Mouse (Mus musculus): ENCODE measurements around the gene Vps8.

Gene Vps8

GRCm38 (mm10) chr16:21422645-21423545 is at the start of gene Vps8:
Gene Vps8, plus strand, starts transcription at chr16:21423118.
- DNase-seq (ENCODE audit: low read depth, low spot score): peak; percentile 94

DNA sequence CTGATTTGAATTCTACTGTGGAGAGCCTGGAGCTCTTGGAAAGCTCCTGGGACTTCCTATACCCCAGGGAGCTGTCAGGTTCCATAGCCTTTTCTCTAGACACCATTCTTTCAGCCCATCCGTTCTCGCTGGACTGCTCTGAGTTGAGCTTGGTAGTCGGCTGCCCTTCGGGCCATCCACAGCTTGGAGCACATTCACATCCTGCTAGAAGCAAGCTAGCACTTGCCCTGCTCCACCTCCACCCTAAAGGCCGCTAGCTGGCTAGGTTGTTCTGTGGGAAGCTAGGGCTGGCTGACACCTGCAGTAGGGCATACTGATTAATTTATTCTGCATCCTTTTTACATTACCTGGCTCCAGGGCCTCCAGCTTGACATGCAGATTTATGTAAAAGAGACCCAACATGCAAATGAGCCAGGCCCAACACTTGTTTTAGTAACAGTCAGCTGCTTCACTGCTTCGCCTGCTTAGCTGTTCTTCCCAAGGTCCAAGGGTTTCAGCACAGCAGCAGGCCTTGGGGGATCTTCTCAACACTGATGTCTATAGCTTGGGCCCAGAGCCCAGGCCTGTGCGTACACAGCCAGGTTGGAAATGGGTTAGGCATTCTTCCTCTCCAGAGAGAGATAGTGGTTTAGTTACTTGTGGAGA is 49.5 kb upstream of the Vps8 start:
- DNase-seq (ENCODE audit: low read depth, low spot score): no peak

DNA sequence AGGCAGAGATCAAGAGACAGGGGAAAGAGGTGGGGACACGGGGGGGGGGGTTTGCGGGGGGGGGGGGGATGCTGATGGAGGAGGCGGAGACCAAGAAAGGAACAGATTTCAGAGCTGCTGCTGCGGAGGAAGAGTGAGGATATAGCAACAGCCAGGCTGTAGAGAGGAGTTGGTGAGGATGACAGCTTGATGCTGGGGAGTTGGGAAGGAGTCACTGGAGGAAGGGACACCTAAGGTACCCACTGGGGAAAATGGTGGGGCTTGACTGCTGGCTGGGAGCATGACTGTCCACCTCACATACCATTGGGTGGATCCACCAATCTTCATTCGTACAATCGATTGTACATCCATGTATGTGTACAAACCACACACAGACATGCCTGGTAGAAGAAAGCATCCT is 48.9 kb upstream of the Vps8 start:
- no peak for DNase-seq (ENCODE audit: low read depth, low spot score)

- DNase-seq (ENCODE audit: low read depth, low spot score): no peak
These were observed 47.8 kb upstream of the Vps8 start for GRCm38 (mm10) chr16:21375147-21375546.

DNA sequence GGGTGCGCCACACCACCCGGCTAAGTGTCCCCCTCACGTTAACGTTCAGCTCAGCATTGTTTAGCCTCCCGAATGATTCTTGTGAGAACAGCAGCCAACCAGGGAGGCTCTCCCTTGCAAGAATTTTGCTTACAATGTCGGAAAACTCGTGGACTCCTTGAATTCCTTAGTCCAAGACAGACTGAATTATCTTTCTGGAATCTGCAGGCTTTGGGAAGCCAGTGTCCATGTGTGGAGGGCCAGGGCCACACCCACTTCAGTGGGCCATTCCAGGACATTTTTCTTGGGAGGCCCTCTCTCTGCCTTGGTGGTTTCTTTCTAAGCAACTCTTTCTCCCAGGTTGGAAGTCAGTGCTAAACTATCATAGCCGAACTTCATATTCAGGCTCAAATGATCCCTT is 46.6 kb upstream of the Vps8 start:
- no peak for DNase-seq (ENCODE audit: low read depth, low spot score)

DNA sequence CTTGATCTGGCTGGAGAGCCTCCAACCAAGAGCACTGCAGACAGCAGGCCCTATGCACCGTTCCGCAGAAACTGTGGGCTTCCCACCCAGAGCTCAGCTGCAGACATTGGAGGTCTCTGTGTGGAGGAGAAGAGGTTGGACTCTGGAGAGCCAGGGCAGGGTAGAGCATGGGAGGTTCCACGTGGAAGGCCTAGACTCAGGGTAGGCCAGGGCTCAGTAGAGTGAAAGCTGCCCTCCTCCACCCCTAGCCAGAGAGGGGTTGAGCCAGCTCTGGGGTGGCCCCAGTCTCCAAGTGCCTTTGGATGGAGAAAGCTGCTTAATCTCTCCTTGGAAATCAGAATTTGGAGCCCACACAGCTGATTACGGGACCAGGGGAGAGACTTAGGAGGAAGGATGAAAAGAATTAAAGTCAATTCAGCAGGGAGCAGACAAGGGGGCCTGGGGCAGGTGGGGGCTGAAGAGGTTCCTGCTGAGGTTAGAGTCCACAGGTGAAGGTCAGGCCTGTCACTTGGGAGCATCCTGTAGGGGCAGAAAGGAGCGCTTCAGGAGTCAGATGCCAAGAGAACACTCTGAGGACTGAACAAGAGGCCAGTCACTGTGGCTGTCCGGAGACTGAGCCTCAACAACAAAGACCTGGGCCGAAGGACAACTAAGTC is 45.8 kb upstream of the Vps8 start:
- no peak for DNase-seq (ENCODE audit: low read depth, low spot score)

DNA sequence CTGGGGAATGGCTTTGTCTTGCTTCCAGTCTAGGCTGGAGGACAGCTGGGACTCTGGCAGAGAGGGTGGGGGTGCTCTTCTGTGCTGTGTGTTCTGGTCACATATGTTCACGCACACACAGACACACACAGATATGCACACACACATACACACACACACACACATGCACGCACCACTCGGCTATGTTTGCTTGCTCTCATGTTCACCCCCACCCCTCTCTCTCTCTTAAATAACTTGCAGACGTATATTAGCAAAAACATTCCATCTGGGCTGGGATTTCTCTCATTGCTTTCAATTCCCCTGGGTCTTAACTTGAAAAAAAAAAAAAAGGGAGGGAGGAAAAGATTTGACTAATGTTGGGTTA is 45.3 kb upstream of the Vps8 start:
- no peak for DNase-seq (ENCODE audit: low read depth, low spot score)

- no peak for DNase-seq (ENCODE audit: low read depth, low spot score)
These were observed 41.4 kb upstream of the Vps8 start for GRCm38 (mm10) chr16:21381469-21381868.

DNA sequence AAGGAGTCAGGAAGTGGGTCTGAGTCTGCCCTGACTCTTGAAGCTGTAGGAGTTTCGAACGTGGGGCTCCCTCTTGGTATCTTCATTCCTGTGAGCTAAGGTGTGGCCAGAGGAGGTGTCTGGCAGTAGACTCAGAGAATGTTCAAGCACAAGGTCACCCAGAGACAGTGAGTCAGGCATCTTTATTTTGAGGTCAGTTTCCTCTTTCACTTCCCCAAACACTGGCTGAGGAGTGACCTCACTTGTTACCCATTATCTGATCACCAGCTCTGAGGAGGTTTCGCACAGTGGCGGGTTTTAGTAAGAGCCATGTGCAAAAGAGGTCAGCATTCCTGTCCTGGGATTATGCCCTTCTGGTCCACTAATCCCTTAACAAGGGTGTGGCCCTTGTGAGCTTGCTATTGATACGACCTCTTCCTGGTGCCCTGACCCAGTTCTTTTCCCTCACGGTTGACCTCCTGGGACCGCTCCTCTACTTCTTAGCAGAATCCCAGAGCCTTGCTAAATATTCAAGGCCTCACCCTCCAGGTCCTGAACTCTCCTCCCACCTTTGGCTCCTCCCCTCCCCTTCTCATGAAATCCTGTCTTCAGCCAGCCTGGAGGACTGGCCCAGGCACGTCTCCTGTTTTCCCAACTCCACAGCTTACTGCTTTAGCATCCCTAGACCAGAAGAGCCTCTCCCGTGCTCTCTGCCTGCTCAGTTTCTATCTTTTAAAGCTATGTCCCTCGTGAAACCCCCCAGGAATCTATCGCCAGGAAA is 40.6 kb upstream of the Vps8 start:
- no peak for DNase-seq (ENCODE audit: low read depth, low spot score)

DNA sequence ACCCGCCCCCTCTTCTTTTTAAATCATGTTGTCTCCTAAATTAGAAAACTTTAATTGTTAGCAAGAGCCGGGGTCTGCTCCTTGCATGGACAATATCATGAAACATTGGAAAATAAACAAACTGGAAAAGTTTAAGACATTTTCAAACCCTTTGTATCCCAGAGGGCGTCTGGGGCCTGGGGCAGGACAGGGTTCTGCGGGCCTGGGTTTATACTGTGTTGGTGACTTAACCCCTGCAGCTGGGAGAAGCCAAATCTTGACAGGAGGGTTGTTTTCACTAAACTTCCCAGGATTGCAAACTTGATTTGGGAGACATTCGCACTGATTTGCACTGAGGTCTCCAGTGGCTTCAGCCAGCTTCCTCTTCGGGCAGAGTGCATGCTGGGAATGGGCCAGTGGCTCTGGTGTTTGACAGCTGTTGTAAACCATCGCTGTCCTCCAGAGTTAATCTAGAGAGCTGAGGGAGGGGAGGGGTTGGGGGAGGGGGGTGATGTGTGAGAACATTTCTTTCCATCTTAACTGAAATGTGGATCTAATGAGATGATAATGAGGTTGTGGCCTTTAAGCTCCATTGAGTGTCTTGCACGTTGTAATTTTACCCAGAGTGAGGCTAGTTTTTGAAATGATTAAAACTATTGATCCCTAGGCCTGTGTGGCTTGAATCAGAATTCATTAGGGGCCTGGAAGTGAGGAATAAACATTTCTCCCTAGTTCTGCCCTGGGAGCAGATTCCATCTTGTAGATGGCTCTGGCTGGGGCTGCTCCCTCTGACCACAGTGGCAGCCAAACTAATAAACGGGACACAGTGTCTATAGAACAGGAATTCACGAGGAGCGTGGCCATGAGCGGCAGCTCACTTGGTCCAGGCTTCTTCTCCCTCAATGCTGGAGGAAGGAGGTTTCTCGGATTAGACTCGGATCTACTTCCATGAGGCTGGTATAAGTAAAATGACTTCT is 36.7 kb upstream of the Vps8 start:
- no peak for DNase-seq (ENCODE audit: low read depth, low spot score)

- DNase-seq (ENCODE audit: low read depth, low spot score): no peak
These were observed 33.6 kb upstream of the Vps8 start for GRCm38 (mm10) chr16:21389316-21389715.

DNA sequence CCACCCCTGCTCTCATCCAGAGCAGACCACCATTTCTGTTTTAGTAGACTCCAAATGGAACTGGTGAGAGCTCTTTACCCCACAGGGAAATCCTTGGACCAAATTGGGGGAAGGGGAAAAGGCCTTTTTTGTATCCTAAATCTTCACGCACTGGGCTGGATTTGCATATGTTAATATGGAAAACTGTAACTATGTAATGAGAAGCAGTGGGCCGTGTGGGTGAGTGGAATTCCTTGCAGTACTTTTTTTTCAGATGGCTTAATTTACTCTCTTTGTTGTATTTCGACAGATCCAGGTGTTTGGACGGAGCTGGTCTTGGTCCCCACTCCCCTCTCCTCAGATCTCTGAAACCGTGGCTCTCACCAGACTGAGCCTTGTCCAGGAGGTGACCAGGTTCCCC is 32.2 kb upstream of the Vps8 start:
- no peak for DNase-seq (ENCODE audit: low read depth, low spot score)

DNA sequence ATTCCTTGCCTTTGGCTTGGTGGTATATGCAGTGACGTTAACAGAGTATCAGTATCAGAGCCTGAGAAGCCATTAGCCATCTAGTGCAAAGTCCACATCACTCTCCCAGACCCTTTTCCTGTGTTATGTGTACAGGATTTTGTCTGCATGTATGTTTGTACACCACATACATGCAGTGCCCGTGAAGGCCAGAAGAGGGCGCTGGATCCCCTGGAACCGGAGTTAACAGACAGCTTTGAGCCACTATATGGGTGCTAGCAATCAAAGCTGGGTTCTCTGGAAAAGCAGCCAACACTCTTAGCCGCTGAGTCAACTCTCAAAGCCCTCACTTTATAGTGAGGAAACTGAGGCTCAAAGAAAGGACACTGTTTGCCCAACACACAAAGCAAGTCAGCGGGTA is 30.8 kb upstream of the Vps8 start:
- DNase-seq (ENCODE audit: low read depth, low spot score): no peak

- DNase-seq (ENCODE audit: low read depth, low spot score): peak; percentile 96
These were observed 30.3 kb upstream of the Vps8 start for GRCm38 (mm10) chr16:21392517-21393112.

DNA sequence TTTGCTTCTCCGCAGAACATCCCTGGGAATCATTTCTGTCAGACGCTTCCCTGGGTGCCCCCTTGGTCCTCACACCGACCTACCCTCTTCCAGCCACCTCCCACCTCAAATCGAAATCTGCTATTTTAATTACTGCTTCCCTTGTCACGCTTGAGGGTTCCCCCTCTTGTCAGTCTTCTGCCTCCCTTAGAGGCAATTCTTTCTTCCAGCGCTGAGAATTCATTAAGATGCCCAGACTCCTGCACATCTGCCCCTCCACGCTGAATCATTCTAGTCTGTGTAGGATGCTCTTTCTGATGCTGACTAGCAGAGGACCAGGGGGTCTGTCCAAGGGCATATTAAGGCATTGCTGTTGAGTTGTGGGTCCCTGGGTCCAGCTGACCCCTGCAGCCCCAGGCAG is 27.4 kb upstream of the Vps8 start:
- no peak for DNase-seq (ENCODE audit: low read depth, low spot score)

- DNase-seq (ENCODE audit: low read depth, low spot score): no peak
These were observed 25.2 kb upstream of the Vps8 start for GRCm38 (mm10) chr16:21397681-21398080.

DNA sequence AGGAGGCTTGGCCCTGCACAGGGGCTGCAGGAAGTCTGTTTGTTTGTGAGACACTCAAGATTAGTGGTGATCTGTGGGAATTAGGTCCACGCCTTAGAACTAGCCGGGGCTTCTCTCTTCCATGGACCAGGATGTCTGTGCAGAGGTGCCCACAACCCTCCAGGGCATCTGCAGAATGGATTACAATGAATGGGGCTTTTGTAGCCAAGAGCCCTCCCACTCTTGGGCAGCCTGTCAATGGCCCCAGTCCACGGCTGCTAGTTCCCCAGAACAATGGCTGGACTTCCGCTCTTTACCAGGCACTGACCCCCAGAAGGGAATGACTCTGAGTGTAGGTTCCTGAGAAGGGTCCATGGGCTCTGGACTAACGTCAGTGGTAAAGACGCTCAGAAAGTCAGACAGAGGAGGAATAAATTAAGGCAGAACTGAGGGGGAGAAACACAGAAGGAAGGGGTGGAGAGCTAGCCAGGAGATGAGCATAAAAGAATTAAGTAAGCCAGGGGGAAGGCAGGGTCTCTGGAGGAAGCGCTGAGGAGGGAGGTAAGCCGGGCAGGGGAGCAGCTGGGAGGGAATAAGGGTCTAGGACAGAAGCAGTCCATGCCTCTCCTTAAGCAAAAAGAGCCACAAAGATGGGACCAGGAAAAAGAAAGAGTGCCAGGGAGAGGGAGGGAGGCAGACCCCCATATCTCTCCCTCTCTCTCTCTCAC is 24.4 kb upstream of the Vps8 start:
- no peak for DNase-seq (ENCODE audit: low read depth, low spot score)

GRCm38 (mm10) chr16:21399942-21400341 is 23.0 kb upstream of the Vps8 start:
- DNase-seq (ENCODE audit: low read depth, low spot score): no peak

DNA sequence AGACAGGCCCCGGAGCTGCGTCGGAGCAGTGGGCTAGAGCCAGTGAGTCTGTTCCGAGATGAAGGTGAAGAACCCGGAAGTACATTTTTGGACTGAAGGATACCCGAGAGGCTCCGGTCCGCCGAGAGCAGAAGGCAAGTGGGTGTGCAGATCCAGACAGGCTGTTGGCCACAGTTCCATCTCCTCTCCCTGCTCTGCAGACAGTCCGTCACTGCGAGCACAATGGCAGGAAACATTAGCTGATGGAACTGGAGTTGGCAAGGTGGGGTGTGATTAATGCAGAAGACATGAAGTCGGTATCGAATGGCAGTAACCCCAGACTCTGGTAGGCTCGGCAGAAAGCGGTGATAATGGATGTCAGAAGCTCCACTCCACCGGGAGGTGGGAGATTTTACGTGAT is 20.9 kb upstream of the Vps8 start:
- no peak for DNase-seq (ENCODE audit: low read depth, low spot score)

GRCm38 (mm10) chr16:21403402-21403801 is 19.5 kb upstream of the Vps8 start:
- DNase-seq (ENCODE audit: low read depth, low spot score): no peak

Data from forelimb bud, embryonic 11.5 days (tissue).